Mouse (Mus musculus): ENCODE results near the gene Zpr1.

- TF ChIP-seq POLR2A (IDR thresholded peaks at IDR 0.05; ENCODE audit: control insufficient read depth, extremely low read depth, insufficient read depth, low read length, poor library complexity) (no peak), CTCF (IDR thresholded peaks at IDR 0.05; ENCODE audit: borderline replicate concordance, control insufficient read depth, extremely low read depth, insufficient read depth, low read length, poor library complexity) (no peak)
These were observed 1.6 kb downstream of the Zpr1 start for GRCm38 (mm10) chr9:46274494-46274893.
